Mouse (Mus musculus): ENCODE measurements around the gene Lamp1. TPM values are rescaled to one million over a fixed set of nuclear protein-coding genes. Genes with fewer than 3 reads are reported as not detected.
"Not testable (repeated sequence)": the region's sequence is repeated elsewhere in the genome, so short reads cannot be mapped to it uniquely, and the experiment has no call there.

The Lamp1 gene
- 100 to 1,000 TPM; 251 to 255 TPM for total RNA-seq (2021)
- long read RNA-seq, experiment 1, transcript Lamp1-201 (9 exons, 2,229 nt) = major isoform, 345 of 393 reads
- long read RNA-seq, experiment 1, partial matches to known transcripts = 7 of 393 reads
- long read RNA-seq, experiment 1, other reads (novel, unspliced or antisense) = 41 of 393 reads
- long read RNA-seq, experiment 2, transcript Lamp1-201 (9 exons, 2,229 nt) = major isoform, 260 of 302 reads
- long read RNA-seq, experiment 2, partial matches to known transcripts = 23 of 302 reads
- long read RNA-seq, experiment 2, other reads (novel, unspliced or antisense) = 19 of 302 reads

GRCm38 (mm10) chr8:13158718-13159376 lies at the start of gene Lamp1:
Lamp1 (plus strand) TSS chr8:13159161.
- no peak for TF ChIP-seq CTCF (IDR thresholded peaks at IDR 0.05)
- Histone ChIP-seq H3K4me3 (peak within 1 kb of the TSS; percentile 67), H3K27ac (peak within 1 kb of the TSS; percentile 95)
- intact Hi-C loops (cut with DNase I) = loop anchor here (5.0 kb wide), 1 partner anchor 93 kb away; the partner anchor contains the start of gene Adprhl1
- peak; percentile 98 to 99 for DNase-seq (ENCODE audit: extremely low spot score in 1 of 2, low spot score in 2 of 2)

- TF ChIP-seq CTCF (IDR thresholded peaks at IDR 0.05) = no peak
- DNase-seq (ENCODE audit: extremely low spot score in 1 of 2, low spot score in 2 of 2) = no peak
- intact Hi-C loops (cut with DNase I) = no loop called here
- H3K27ac ChIP-seq = no peak overlapping the region
- no peak overlapping the region for H3K4me3 ChIP-seq
These were observed 49.5 kb upstream of the Lamp1 start for GRCm38 (mm10) chr8:13109416-13109960.

- H3K4me3 ChIP-seq = no peak overlapping the region
- no peak for DNase-seq (ENCODE audit: extremely low spot score in 1 of 2, low spot score in 2 of 2)
- TF ChIP-seq CTCF (IDR thresholded peaks at IDR 0.05) = no peak
- H3K27ac ChIP-seq = no peak overlapping the region
- intact Hi-C loops (cut with DNase I) = no loop called here
These were observed 47.0 kb upstream of the Lamp1 start for GRCm38 (mm10) chr8:13111917-13112316.

DNA sequence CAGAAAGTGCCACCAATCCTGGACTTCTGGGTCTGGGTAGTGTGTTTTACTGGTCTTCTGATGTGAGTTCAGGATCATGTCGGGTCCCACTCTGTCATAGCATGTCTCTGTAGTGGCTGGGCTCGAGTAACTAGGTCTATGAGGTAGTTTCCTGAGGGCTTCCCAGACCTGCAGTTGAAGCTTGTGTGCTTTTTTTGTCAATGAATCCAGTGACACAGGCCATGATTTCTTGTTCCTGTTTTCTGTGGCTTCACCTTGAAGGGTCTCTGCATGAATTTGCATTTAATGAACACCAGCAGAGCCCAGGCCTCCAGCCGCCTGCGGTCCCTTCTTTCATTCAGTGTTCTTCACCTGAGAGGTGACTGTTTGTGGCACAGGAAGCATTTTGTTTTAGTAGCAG lies 45.7 kb upstream of the Lamp1 start:
- intact Hi-C loops (cut with DNase I) = no loop called here
- TF ChIP-seq CTCF (IDR thresholded peaks at IDR 0.05) = no peak
- no peak overlapping the region for H3K27ac ChIP-seq
- DNase-seq (ENCODE audit: extremely low spot score in 1 of 2, low spot score in 2 of 2) = no peak
- H3K4me3 ChIP-seq = no peak overlapping the region

- Histone ChIP-seq H3K4me3 (no peak overlapping the region), H3K27ac (no peak overlapping the region)
- TF ChIP-seq CTCF (IDR thresholded peaks at IDR 0.05) = no peak
- intact Hi-C loops (cut with DNase I) = no loop called here
- DNase-seq (ENCODE audit: extremely low spot score in 1 of 2, low spot score in 2 of 2) = no peak
These were observed 41.9 kb upstream of the Lamp1 start for GRCm38 (mm10) chr8:13117096-13117495.

- TF ChIP-seq CTCF (IDR thresholded peaks at IDR 0.05) = no peak
- H3K27ac ChIP-seq = no peak overlapping the region
- no peak for DNase-seq (ENCODE audit: extremely low spot score in 1 of 2, low spot score in 2 of 2)
- intact Hi-C loops (cut with DNase I) = no loop called here
- H3K4me3 ChIP-seq = no peak overlapping the region
These were observed 40.4 kb upstream of the Lamp1 start for GRCm38 (mm10) chr8:13118516-13118915.

DNA sequence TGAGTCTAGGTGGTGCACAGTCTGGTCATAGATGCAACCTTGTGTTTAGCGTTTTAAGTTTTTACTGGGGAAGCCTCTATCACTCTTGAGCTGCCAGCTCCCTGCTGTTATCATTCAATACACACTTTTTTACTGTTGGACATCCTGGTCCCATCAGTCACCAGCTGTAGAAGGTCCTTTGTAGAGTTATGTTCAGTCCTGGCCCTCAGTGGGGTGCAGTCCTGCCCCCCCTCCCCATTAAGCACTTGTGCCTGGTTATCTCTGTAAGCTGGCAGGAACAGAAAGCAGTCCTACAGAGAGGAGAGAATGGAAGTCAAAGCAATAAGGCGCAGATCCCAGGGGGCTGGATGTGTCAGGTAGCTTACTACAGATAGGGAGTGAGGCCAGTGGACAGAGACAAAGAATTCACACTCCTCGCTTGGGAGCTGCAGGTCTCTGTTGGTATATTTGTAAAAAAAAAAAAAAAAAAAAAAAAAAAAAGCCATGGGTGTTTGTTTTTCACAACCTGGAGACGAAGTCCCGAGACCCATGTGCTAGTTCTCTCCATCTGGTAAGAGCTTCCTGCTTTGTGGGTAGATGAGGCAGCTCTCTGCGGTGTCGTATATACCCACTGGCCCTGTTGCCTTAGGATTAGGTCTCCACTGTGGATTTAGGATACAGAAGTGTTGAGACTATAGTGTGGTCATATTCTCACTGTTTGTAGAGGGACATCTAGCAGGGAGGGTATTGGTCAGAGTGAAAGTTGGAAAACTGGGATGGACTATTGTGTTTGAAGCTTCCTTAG lies 37.9 kb upstream of the Lamp1 start:
- Histone ChIP-seq H3K27ac (no peak overlapping the region), H3K4me3 (no peak overlapping the region)
- no peak for DNase-seq (ENCODE audit: extremely low spot score in 1 of 2, low spot score in 2 of 2)
- intact Hi-C loops (cut with DNase I) = no loop called here
- no peak for TF ChIP-seq CTCF (IDR thresholded peaks at IDR 0.05)

GRCm38 (mm10) chr8:13122887-13123421 lies 36.0 kb upstream of the Lamp1 start:
- intact Hi-C loops (cut with DNase I) = no loop called here
- no peak for DNase-seq (ENCODE audit: extremely low spot score in 1 of 2, low spot score in 2 of 2)
- H3K27ac ChIP-seq = no peak overlapping the region
- no peak for TF ChIP-seq CTCF (IDR thresholded peaks at IDR 0.05)
- no peak overlapping the region for H3K4me3 ChIP-seq

- Histone ChIP-seq H3K4me3 (no peak overlapping the region), H3K27ac (no peak overlapping the region)
- TF ChIP-seq CTCF (IDR thresholded peaks at IDR 0.05) = no peak
- DNase-seq (ENCODE audit: extremely low spot score in 1 of 2, low spot score in 2 of 2) = no peak
- intact Hi-C loops (cut with DNase I) = no loop called here
These were observed 34.1 kb upstream of the Lamp1 start for GRCm38 (mm10) chr8:13124897-13125296.

- DNase-seq (ENCODE audit: extremely low spot score in 1 of 2, low spot score in 2 of 2) = peak; percentile 26 to 59
- H3K27ac ChIP-seq, H3K4me3 ChIP-seq: not testable (repeated sequence)
- TF ChIP-seq CTCF (IDR thresholded peaks at IDR 0.05) = peak; percentile 79
- intact Hi-C loops (cut with DNase I) = loop anchor here (2.0 to 5.0 kb wide), 2 partner anchors 83 to 120 kb away; partner anchors contain the start of gene Adprhl1
These were observed 26.7 kb upstream of the Lamp1 start for GRCm38 (mm10) chr8:13132220-13132619.

DNA sequence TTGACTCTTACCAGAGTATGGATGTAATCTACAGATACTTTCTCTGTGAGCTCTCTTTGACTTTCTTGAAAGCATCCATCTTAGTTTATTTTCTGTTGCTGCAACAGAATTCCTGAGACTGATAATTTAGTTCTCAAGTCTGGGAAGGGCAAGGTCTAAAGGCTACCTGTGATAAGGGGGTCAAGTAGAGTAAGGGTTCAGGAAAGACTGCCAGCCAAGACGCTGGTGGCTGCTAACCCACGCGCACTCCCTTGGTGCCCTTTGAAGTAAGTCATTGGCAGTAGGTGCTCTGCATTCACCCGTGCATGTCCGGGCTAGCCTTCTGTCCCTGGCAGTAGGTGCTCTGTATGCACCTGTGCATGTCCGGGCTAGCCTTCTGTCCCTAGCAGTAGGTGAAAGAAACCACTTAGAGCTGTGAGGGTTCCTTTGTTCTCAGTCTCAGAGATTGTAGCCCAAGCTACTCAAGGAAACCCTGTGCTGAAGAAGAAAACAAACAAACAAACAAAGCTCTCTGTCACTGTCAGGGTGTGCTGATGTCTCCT lies 19.2 kb upstream of the Lamp1 start:
- no peak overlapping the region for H3K27ac ChIP-seq
- H3K4me3 ChIP-seq = no peak overlapping the region
- no peak for TF ChIP-seq CTCF (IDR thresholded peaks at IDR 0.05)
- intact Hi-C loops (cut with DNase I) = no loop called here
- no peak for DNase-seq (ENCODE audit: extremely low spot score in 1 of 2, low spot score in 2 of 2)

All from left cerebral cortex, adult 2 months (tissue).